Mouse (Mus musculus) cerebral cortex, adult 2 months (tissue): ENCODE results near the gene Gm20388.

Source experiments
- WGBS: fragments of 180-500 bp; shearing (Covaris S2); methylation state at CpG from one replicate; pipeline ENCODE4 v1.1.7; 2018; 5-methylcytosine and 5-hydroxymethylcytosine counted together

The Gm20388 gene

DNA sequence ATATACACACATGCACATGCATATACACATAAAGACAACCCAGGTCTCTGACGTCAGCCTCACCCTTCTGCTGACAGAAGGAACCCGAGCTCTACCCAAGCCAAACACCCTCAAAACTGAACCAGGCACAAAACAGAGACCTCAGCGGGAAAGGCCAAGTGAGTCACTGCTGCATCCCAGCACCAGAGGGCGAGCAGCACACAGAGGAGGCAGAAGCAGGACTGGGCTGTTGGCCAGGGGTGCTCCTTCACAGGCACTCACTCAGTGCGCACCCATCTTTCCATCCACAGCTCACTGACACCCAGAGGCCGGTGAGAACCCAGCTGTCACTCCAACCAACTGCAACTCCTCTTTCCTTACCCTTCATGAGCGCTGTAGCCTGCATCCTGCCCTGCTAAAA is 1907.6 kb downstream of the Gm20388 start:
- WGBS = 60% methylated on average over 7 of the region's 7 CpGs

DNA sequence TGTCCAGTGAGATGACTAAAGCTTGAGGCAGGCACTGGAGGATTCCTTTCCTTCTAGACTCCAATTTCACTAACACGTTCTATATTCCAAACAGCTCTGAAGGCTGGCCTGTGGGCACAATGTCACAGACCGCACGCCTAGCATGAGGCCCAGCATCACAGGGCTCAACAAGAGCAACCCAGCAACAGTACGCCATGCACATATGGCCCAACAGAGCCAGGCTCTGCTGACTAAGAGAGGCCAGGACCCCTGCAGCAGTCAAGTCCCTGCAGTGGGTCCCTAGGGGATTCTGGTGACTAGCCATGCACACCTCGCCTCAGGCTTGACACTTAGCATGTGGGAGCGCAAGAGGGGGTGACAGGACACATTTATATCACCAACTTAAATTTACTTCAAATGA is 1910.2 kb downstream of the Gm20388 start:
- WGBS = 80% methylated on average over 6 of the region's 6 CpGs

DNA sequence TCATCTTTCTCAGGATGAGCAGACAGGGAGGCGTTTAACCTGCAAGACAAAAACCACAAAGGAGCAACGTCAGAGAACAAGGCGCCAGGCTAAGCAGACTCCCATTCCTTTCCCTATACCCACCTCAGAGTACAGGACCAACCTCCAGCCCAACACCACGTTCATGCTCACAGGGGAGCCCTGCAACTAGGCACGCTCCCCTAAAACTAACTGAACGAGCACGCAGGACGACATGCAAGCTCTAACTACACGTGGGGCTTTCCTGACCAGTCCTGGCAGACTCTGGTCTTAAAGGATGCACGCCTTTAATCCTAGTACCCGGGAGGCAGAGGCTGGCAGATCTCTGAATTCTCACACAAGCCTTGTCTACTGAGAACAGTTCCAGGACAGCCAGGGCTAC is 1910.7 kb downstream of the Gm20388 start:
- WGBS = 87% methylated on average over 11 of the region's 11 CpGs

DNA sequence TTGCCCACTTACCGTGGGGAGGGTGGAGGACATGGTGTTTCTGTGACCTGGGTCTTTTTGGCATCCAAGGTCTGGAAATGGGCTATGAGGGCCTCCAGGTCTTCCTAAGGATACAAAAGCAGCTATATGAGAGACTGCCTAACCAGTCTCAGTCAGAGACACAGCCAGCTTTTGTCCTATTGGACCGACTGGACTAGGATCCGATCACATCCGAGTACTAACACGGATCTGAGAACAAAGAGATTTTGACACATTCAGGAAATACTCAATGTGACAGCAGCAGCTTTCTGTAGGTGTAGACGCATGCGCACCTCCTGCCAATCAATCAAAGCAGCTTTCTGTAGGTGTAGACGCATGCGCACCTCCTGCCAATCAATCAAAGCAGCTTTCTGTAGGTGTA is 1911.1 kb downstream of the Gm20388 start:
- WGBS = 81% methylated on average over 9 of the region's 9 CpGs

DNA sequence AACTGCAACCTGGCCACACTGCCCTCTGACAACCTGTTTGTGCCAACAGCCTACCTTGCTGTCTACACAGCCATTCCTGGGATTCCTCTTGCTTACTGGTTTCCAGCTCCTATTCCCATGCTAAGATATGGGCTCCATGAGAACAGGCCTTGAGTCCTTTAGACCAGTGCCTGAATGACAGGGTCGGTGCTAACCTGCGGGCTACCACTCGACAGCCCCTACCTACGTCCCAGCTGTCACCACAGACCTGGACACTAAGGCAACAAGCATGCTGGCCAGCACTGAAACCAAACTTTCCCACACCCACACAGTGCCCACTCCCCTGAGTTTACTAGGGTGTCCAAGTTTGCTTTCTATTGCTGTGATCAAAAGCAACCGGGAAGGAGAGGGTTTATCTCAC is 1917.1 kb downstream of the Gm20388 start:
- 90% methylated on average over 5 of the region's 5 CpGs for WGBS

DNA sequence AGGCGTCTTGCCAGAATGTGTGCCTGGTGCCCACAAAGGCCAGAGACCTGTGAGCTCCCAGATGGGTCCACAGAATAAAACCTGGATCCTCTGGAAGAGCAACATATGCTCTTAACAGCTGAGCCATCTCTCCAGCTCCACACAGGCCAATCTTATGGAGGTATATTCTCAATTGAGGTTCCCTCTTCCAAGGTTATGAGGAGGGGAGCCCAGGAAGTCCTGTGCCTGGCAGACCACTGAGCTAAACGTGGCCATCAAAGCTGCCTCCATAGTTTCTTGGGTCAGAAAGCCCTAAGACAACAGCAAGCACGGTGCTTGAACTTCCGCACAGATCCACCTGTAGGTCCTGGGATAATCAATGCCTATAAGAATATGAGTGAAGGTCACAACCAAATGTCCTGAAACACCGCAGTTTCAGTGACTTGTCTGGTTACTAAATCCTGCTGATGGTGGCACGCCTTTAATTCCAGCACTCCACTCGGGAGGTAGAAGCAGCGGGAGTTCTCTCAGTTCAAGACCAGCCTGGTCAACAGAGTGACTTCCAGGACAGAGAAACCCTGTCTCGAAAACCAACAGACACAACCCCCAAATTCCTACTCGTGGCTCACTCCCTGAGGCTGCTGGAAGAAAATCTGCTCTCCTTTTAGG is 1917.9 kb downstream of the Gm20388 start:
- 32% methylated on average over 10 of the region's 10 CpGs for WGBS

DNA sequence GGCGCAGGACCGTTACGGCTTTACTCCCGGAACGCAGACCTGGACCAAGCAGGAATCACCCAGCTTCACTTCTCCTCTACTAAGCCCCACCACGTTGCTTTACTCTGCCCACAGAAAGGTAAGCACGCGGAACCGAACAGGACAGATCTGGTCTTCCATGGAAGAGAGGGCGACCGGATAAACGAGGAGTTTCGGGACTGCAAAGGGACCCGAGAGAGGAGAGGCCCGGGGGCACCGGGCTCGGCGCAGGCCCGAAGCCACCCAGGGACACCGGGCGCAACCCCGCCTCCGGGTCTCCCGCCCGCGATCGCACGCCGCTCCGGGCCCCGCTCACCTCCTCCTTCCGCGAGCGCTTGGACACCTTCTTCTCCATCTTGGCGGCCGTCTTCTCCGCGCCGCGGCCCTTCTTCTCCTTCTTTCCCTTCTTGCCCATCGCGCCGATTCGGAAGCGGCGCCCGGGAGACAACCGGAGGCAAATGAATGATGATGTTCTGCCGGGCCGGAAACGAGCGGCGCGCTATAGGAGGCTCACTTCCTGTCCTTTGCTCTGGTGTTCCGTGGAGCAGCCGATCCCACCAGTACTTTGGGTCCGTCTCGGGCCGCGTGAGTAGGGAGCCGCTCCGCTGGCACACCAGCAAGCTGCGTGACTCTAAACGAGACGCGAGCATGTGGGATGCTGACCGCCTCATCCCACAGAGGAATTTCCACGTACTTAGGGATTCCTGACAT is 1918.6 kb downstream of the Gm20388 start, which contains the start of gene Klhdc4:
TSS of gene Klhdc4 (minus strand) at position 522 of the 729 bp plus-strand sequence.
- WGBS = under 1% methylated on average over 67 of the region's 68 CpGs

DNA sequence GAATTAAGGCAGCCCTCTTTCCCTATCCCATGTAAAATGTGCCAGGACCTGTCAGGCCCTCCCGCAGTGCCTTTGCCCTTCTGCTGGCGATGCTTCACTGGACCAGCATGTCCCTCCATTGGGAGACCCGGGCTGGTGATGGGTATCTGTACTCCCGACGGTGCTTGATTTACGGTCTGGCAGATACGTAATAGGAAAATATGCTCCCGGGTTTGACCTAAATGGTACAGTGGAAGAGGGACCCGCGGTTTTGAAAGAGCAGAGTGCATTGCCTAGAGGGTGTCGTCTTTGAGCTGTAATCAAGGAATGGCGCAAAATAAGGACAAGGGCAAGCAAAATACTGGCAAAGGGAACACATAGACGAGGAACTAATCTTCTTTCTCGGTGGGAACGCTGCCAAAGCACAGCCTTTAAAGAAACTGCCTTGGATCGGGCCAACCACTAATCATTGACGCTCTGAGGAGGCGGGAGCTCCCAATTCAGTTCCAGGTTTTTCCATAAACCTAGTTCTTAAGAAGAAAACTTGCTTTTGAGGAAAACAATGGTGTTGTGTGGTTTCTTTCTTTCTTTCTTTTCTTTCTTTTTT is 1919.2 kb downstream of the Gm20388 start:
- 5% methylated on average over 18 of the region's 18 CpGs for WGBS

DNA sequence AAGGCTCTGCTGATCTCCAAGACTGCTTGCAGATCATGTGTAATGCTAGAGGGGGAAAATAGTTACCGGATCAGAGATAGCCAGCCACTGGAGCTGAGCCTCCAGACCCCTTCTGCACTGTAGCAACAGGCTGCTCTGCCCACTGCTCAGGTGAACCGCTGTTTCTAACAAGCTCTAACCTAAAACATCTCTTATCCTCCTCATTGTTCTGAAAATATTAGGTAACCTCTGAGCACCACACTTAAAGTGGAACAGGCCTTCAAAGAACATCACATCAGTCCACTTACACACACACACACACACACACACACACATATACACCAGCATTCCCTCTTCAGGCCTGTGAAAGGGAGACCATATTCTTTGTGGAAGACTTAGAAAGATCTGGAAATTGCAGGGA is 1921.4 kb downstream of the Gm20388 start:
- WGBS = 80% methylated on average over 2 of the region's 2 CpGs

DNA sequence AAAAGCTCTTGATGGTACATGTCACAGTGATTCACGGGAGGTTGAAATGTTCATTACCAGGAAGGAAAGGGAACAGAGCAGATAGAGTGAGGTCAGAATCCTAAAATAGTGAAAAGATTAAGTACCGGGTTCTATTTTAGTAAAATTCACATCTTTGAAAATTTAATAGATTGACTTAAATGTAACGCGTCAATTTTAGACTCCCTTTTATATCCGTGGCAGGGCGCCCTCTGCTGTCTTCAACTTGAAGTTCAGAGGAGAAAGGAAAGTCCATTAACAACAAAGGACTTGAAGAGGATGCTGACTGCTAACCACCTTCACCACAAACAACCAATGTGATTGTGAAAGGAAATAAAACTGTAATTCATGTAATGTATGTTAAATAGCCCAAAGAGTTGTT is 1921.9 kb downstream of the Gm20388 start:
- WGBS = 8% methylated on average over 6 of the region's 6 CpGs

DNA sequence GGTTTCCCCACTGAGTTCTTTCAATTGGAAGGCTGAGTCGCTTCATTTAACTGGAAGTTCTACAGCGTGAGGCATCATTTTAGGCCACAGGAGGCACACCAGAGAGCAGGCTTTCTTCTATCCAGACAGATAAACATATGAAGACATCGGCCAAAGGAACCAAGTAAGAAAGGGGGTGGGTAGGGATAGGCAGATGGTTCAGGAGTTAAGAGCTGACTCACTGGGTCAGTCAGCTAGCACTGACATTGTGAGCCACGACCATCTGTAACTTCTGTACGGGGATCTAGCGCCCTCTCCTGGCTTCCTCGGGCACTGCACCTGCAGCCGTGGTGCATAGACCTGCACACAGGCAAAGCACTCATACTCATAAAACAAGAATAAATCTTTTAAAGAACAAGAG is 1930.6 kb downstream of the Gm20388 start:
- 47% methylated on average over 8 of the region's 8 CpGs for WGBS

DNA sequence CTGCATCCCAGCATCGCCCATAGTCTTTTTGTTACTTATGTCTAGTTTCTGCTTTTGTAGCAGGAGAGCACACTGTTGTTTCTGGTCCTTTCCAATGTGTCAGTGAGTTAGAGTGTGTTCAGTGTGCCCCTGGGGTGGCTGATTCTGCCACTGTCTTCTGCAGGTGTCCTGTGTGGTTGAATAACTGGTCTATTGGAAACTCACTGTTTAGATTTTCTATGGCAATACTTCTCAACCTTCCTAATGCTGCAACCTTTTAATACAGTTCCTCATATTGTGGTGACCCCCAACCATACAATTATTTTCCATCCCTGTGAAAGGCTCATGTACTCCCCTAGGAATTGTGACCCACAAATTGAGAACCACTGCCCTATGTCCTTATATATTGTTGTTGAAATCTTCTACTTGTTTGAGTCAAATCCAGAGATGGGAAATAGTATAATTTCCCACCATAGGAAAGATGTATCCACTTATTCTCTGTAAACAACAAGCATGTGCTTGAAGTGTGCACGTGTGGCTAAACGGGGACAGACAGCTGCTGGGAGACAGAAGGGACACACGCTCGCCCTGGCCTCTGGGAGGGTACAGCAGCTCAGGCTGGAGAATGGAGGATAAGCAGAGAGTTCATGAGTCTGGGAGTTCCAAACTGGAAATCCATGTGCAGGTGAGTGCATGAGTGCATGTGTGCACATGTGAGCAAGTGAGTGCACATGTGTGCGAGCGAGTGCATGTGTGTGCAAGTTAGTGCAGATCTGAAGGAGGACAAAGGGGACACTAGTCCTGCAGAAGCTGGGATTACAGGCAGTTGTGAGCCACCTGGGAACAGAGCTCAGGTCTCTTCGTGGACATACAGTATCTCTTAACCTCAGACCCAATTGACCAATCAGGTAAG is 1931.7 kb downstream of the Gm20388 start:
- WGBS = 91% methylated on average over 8 of the region's 8 CpGs

DNA sequence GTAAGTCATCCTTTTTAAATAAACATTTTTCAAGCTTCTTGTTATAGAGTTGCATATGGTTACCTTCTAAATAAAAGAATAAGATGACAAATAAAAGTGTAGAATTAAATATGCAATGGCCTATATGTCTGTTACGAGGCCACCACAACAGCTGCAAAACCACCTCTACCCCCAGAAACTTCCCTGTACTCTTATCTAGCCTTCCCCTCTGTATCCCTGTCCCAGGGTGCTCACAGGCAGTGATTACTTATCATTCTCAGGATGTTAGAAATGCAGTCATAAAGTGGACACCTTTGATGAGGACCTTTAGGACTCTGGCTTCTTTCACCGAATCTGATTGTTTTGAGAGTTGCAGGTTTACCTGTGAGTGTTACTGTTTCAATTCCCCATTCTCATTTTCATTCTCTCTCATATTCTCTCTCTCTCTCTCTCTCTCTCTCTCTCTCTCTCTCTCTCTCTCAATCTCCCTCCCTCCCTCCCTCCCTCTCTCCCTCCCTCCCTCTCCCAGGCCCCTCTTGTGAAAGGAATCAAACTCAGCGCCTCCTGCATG is 1932.6 kb downstream of the Gm20388 start:
- 91% methylated on average over 3 of the region's 3 CpGs for WGBS

DNA sequence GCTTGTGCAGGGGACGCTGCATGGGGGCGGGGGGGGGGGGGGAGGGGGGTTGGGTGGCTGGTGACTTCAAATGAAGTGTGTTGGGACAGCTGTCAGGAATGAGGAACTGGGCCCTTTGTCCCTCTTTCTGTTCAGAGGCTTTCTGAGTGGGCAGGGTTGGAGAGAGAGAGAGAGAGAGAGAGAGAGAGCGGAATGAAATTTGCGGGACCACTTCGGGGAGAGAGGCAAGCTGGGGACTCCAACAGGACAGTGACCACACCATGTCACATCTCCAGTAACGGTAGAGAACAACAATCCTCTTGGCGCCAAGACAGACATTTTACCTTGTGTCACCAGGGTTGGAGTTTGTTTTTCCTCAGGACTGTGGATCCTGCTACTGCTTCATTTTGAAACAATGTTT is 1934.1 kb downstream of the Gm20388 start:
- WGBS = 49% methylated on average over 6 of the region's 7 CpGs

DNA sequence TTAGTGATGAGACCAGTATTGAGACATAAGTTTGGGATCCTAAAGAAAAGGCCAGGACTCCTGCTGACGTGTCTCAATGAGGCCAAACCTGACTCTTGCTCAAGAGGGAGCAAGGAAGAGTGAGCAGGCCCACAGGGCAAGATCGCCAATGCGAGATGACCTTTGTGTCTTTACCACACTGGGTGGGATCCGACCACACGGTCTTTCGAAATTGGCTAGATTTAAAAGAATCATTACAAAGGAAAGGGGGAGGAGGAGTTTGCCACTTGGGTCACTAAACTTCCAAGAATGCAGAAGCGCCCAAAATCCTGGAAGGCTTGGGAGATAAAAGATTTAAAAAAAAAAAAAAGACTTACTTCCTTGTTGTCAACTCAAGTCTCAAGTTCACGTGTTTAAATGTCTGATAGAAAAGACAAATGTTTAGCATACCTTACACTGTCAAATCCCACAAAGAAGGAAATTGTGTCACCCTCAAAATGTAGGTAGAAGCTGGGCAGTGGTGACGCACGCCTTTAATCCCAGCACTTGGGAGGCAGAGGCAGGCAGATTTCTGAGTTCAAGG is 1936.7 kb downstream of the Gm20388 start:
- 86% methylated on average over 10 of the region's 10 CpGs for WGBS

DNA sequence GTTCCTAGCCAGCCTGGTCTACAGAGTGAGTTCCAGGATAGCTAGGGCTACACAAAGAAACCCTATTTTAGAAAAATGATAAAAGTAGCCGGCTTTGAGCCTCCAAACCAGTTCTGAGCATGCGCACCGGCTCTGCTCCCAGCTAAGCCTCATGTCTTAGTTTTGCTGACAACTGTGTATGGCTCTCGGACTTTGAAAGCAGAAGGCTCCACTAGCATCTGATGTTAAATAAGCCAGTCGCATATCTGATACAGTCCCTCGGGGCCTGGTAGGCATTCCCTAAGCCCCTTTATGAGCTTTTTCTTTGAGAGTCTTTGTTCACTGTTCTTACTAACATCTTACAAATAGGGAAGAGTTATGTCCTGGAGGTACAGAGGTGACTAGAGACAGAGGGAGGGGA is 1937.3 kb downstream of the Gm20388 start:
- WGBS = 84% methylated on average over 6 of the region's 6 CpGs

DNA sequence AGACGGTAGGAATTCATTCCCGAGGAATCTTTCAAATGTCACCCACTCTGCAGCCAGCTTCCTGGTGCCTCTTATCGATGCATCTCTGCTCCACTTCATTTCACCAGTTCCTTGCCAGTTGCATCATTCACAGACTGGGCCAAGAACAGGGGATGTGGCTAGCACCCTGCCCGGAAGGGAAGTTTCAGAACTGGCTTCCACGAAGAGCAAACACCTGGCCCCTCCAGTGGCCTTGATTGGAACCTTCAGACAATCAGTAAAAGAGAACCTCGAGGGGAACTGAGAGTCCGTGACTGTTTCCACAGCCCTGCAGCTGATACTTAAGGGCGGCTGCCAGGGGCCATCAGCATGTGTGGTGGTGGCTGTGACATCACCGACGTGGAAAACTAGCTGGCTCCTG is 1937.9 kb downstream of the Gm20388 start:
- 69% methylated on average over 10 of the region's 10 CpGs for WGBS

DNA sequence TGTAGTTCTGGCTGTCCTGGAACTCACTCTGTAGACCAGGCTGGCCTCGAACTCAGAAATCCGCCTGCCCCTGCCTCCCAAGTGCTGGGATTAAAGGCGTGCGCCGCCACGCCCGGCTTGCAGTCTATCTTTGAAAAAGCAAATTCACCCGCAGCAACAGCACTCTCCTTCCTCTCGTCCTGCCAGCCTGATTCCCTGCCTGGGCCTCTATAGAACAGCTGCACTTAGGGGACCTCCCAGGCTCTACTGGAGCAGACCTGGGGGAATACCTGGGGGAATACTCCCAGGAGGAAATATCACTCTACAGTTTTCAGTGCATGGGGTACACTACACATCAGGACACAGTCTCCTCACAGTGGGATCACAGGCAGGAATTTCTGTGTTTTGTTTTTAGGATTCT is 1938.7 kb downstream of the Gm20388 start:
- 76% methylated on average over 9 of the region's 9 CpGs for WGBS

DNA sequence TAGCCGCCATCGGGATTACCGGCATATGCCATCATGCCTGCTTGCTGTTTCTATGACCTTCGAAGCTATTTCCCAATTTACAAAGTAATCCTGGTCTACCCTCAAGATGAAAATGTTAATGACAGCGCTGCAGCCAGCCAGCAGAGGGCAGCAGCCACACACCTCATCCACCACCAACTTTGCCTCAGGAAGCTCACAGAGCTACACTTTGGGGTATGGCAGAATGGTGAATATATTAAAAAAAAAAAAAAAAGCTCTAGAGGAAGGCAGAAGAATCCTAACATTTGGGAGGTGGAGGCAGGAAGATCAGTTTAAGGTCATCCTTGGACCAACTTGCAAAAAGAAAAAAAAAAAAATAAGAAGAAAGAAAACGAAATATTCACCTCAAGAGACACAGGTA is 1939.4 kb downstream of the Gm20388 start:
- WGBS = 12% methylated on average over 6 of the region's 6 CpGs

DNA sequence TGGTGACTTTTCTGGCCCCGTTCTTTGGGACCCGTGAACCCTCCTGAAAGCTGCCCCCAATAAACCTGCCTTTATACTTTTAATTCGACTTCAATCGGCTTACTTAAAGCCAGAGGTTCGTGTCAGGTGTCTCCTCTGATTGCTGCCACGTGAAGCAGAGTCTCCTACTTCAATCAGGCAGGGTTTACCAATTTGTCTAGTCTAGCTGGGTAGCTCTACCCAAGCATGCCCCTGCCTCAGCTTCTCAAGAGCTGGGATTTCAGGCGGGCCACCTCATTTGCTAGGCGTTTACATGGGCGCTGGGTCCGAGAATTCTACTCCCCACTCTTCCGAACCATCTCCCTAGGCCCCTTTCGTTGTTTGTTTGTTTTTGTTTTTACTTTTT is 1939.8 kb downstream of the Gm20388 start:
- 45% methylated on average over 12 of the region's 12 CpGs for whole genome bisulfite sequencing

DNA sequence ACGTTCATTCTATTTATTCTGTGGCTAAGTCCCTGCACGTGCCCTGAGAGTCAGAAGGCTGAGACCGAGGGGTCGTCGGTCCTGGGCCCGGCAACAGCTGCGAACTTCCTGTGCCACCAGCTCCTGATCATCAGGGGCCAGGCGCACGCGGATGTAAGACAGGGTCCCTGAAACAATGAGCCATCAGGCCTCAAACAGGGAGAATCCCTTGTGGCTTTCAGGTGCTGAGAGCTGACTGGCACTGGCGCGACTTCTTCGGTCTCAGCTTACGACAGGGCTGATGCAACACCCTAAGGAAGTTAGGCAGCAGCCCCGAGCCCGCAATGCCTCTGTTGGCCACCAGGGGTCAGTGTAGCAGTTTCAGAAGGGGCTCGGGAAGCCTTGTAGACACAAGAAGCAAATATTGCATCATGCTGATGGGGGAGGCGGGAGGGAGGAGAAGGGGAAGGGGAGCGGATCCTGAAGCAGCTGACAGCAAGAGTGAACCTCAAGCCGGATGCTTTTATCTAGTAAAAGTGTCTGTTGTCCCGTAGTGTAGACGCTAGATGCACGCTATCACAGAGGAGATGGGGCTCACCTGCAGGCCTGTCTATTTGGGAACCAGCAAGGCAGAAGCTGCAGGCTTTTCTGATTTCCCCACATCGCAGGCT is 1940.3 kb downstream of the Gm20388 start:
- 8% methylated on average over 24 of the region's 24 CpGs for WGBS
